Mouse (Mus musculus) ES-Bruce4 (cell line): Measurements from ENCODE around the gene Atg7. TPM values are rescaled to one million over a fixed set of nuclear protein-coding genes. Genes with fewer than 3 reads are reported as not detected.

ENCODE experiments used
- H3K27ac ChIP-seq: 2 replicates; pipeline ENCODE4 v1.5.1; 2012; ENCODE audit warnings: low read length, inconsistent platforms; ENCODE audit not compliant: insufficient read depth
- H3K27me3 ChIP-seq: 2 replicates; pipeline ENCODE4 v1.6.1; 2012; ENCODE audit warnings: mild to moderate bottlenecking, low read length, inconsistent platforms; ENCODE audit not compliant: control insufficient read depth, poor library complexity, insufficient read depth, severe bottlenecking
- H3K36me3 ChIP-seq: 2 replicates; pipeline ENCODE4 v1.6.1; 2012; ENCODE audit warnings: inconsistent platforms, mild to moderate bottlenecking, low read length, moderate library complexity; ENCODE audit not compliant: control insufficient read depth, poor library complexity, insufficient read depth, severe bottlenecking
- H3K4me1 ChIP-seq: one replicate; pipeline ENCODE4 v1.8.1; 2011; ENCODE audit warnings: low read length; ENCODE audit not compliant: control insufficient read depth, insufficient read depth
- H3K4me3 ChIP-seq: 2 replicates; pipeline ENCODE4 v1.5.1; 2011; ENCODE audit warnings: low read depth, mild to moderate bottlenecking, low read length
- H3K9ac ChIP-seq: 2 replicates; pipeline ENCODE4 v1.6.1; 2012; ENCODE audit warnings: low read depth, mild to moderate bottlenecking, inconsistent platforms; ENCODE audit not compliant: poor library complexity, severe bottlenecking
- H3K9me3 ChIP-seq: replicated peaks from 2 replicates; pipeline ENCODE4 v1.6.1; 2012; ENCODE audit warnings: mild to moderate bottlenecking, low read length, inconsistent platforms; ENCODE audit not compliant: control insufficient read depth, poor library complexity, insufficient read depth, severe bottlenecking
- CTCF ChIP-seq: IDR thresholded peaks from one replicate; pipeline ENCODE4 v1.8.1; 2011; ENCODE audit warnings: low read depth, low read length
- EP300 ChIP-seq: IDR thresholded peaks from 2 replicates; pipeline ENCODE4 v1.6.1; 2011; ENCODE audit warnings: low read depth, low read length; ENCODE audit not compliant: insufficient read depth
- POLR2A ChIP-seq: IDR thresholded peaks from one replicate; pipeline ENCODE4 v1.8.1; 2011; ENCODE audit warnings: low read length; ENCODE audit not compliant: insufficient read depth
- polyA plus RNA-seq: library from polyadenylated mRNA; stranded (reverse); fragments of >200 nt; gene quantifications from 2 replicates; pipeline ENCODE4 v1.2.4, GENCODE M21; 2011; ENCODE audit warnings: low read depth; ENCODE audit not compliant: missing spikeins, insufficient read depth, insufficient read length

The Atg7 gene
- polyA plus RNA-seq, 1 experiment, result 18.0 TPM

DNA sequence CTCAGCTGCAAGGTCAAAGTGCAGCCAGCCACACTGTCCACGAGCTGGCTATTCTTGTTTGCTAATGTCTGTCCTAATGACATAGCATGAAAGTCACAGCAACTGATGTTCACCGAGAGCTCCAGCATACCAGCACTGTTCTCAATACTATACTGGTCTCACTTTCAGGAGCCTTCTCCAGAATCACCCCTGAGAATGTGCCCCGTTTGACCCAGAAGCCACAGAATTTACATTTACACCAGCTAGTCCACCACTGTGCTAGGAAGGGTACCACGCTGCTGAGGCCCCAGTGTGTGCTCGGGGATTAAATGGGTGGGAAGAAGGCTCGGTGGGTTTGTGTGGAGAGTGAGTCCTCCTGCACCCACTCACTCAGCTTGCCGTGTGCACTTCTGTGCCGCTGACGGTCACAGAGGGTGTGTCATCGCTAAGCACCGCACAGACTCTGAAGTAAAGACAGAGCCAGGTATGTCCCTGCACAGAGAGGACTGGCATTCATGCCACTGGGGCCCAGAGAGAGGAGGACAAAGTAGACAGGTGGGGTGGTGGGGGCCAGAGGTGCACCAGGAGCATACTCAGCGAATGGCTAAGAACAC lies 204.8 kb downstream of the Atg7 start:
- Histone ChIP-seq H3K4me1 (peaks cover 4% of the 10 kb centered on the region), H3K27me3 (no peaks in the 10 kb centered on the region), H3K4me3 (no peak overlapping the region), H3K9ac (no peak overlapping the region), H3K9me3 (no peaks in the 10 kb centered on the region), H3K36me3 (no peaks in the 10 kb centered on the region), H3K27ac (no peak overlapping the region)
- no peak for TF ChIP-seq EP300
- no peak for TF ChIP-seq CTCF
- TF ChIP-seq POLR2A, result no peak

DNA sequence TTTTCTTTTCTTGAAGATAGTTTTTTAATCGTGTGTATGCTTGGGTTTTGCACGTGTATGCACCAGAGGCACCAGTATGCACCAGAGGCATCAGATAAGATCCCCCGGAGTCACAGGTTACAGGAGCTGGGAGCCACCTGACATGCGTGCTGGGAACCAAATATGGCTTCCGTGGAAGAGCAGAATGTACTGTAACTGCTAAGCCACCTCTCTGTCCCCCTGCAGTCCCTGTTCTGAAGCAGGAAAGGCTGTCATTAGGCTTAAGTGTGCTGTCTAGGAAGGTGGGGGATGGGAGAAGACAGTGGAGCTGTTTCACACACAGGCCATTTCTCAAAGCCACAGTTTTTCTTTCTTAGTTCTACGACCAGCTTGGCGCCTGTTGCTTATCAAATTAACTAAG lies 205.9 kb downstream of the Atg7 start:
- Histone ChIP-seq H3K4me1 (peaks cover 4% of the 10 kb centered on the region), H3K4me3 (no peak overlapping the region), H3K9ac (no peak overlapping the region), H3K27me3 (no peaks in the 10 kb centered on the region), H3K9me3 (no peaks in the 10 kb centered on the region), H3K36me3 (no peaks in the 10 kb centered on the region), H3K27ac (no peak overlapping the region)
- TF ChIP-seq CTCF (no peak), EP300 (no peak), POLR2A (no peak)

DNA sequence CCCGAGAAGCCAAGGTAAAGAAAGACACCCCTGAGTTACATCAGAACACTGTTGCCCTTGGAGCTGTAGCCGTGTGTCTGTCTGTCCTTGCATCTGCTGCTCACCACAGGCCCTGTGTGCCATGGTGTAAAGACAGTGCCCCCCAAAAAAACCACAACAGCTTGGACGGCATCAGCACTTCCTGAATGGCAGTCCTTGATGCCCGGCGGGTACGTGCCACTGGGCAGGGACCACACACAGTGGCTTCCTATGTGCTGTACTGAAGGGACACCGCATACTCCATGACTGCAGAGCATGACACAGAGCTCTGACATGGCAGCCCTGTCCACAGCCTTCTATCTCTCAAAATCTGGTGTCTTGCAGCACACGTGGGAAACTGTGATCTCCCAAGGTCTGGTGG lies 206.9 kb downstream of the Atg7 start:
- TF ChIP-seq CTCF (no peak), POLR2A (no peak), EP300 (no peak)
- Histone ChIP-seq H3K9me3 (no peaks in the 10 kb centered on the region), H3K4me1 (peaks cover 4% of the 10 kb centered on the region), H3K27ac (no peak overlapping the region), H3K4me3 (no peak overlapping the region), H3K9ac (no peak overlapping the region), H3K36me3 (no peaks in the 10 kb centered on the region), H3K27me3 (no peaks in the 10 kb centered on the region)

GRCm38 (mm10) chr6:114851688-114852087 lies 208.8 kb downstream of the Atg7 start:
- H3K9ac ChIP-seq, result no peak overlapping the region
- H3K27ac ChIP-seq, result no peak overlapping the region
- no peak overlapping the region for H3K4me3 ChIP-seq
- H3K9me3 ChIP-seq, result no peaks in the 10 kb centered on the region
- H3K27me3 ChIP-seq, result no peaks in the 10 kb centered on the region
- H3K36me3 ChIP-seq, result no peaks in the 10 kb centered on the region
- no peak for TF ChIP-seq CTCF
- TF ChIP-seq EP300, result no peak
- TF ChIP-seq POLR2A, result no peak
- no peaks in the 10 kb centered on the region for H3K4me1 ChIP-seq

- Histone ChIP-seq H3K9ac (no peak overlapping the region), H3K27me3 (no peaks in the 10 kb centered on the region), H3K36me3 (no peaks in the 10 kb centered on the region), H3K4me1 (no peaks in the 10 kb centered on the region), H3K4me3 (no peak overlapping the region), H3K27ac (no peak overlapping the region), H3K9me3 (no peaks in the 10 kb centered on the region)
- TF ChIP-seq POLR2A, result no peak
- TF ChIP-seq CTCF, result no peak
- TF ChIP-seq EP300, result no peak
Observed at GRCm38 (mm10) chr6:114852739-114853138, 209.8 kb downstream of the Atg7 start.

- Histone ChIP-seq H3K9ac (no peak overlapping the region), H3K27ac (no peak overlapping the region), H3K36me3 (no peaks in the 10 kb centered on the region), H3K27me3 (no peaks in the 10 kb centered on the region), H3K4me3 (no peak overlapping the region), H3K4me1 (no peaks in the 10 kb centered on the region), H3K9me3 (no peaks in the 10 kb centered on the region)
- TF ChIP-seq CTCF, result no peak
- no peak for TF ChIP-seq POLR2A
- no peak for TF ChIP-seq EP300
Observed at GRCm38 (mm10) chr6:114854368-114854767, 211.5 kb downstream of the Atg7 start.
